Mouse (Mus musculus): ENCODE measurements around the gene Lgr6. TPM values are rescaled to one million over a fixed set of nuclear protein-coding genes. Genes with fewer than 3 reads are reported as not detected.

The Lgr6 gene
- polyA plus RNA-seq, 1 experiment, result 21.2 TPM

- no peak overlapping the region for H3K27ac ChIP-seq (replicated peaks; ENCODE audit: low read depth, low read length)
- H3K4me1 ChIP-seq (ENCODE audit: control insufficient read depth, insufficient read depth, insufficient read length, low read length), result no peaks in the 10 kb centered on the region; the same call in 1 of the 2 replicates
- no peak overlapping the region for H3K4me3 ChIP-seq (ENCODE audit: insufficient read depth, low read depth, low read length)
Measured at GRCm38 (mm10) chr1:134996471-134996870, 108.6 kb downstream of the Lgr6 start.

- H3K4me1 ChIP-seq (ENCODE audit: control insufficient read depth, insufficient read depth, insufficient read length, low read length), result no peaks in the 10 kb centered on the region; the same call in 1 of the 2 replicates
- no peak overlapping the region for H3K27ac ChIP-seq (replicated peaks; ENCODE audit: low read depth, low read length)
- H3K4me3 ChIP-seq (ENCODE audit: insufficient read depth, low read depth, low read length), result no peak overlapping the region
Measured at GRCm38 (mm10) chr1:134995954-134996353, 109.1 kb downstream of the Lgr6 start.

GRCm38 (mm10) chr1:134995437-134995836 is 109.6 kb downstream of the Lgr6 start:
- Histone ChIP-seq H3K4me3 (ENCODE audit: insufficient read depth, low read depth, low read length) (no peak overlapping the region), H3K27ac (replicated peaks; ENCODE audit: low read depth, low read length) (no peak overlapping the region), H3K4me1 (ENCODE audit: control insufficient read depth, insufficient read depth, insufficient read length, low read length) (no peaks in the 10 kb centered on the region; the same call in 1 of the 2 replicates)

- no peak overlapping the region for H3K4me3 ChIP-seq (ENCODE audit: insufficient read depth, low read depth, low read length)
- H3K27ac ChIP-seq (replicated peaks; ENCODE audit: low read depth, low read length), result no peak overlapping the region
Measured at GRCm38 (mm10) chr1:134994739-134995138, 110.3 kb downstream of the Lgr6 start.

GRCm38 (mm10) chr1:134992046-134992645 is 112.9 kb downstream of the Lgr6 start:
- Histone ChIP-seq H3K4me3 (ENCODE audit: insufficient read depth, low read depth, low read length) (no peak overlapping the region), H3K4me1 (ENCODE audit: control insufficient read depth, insufficient read depth, insufficient read length, low read length) (no peaks in the 10 kb centered on the region; the same call in 1 of the 2 replicates), H3K27ac (replicated peaks; ENCODE audit: low read depth, low read length) (no peak overlapping the region)

More at GRCm38 (mm10) chr1:134994739-134995138, 110.3 kb downstream of the Lgr6 start:
- no peaks in the 10 kb centered on the region; the same call in 1 of the 2 replicates for H3K4me1 ChIP-seq (ENCODE audit: control insufficient read depth, insufficient read depth, insufficient read length, low read length)

GRCm38 (mm10) chr1:134989372-134989771 is 115.7 kb downstream of the Lgr6 start:
- no peaks in the 10 kb centered on the region for H3K4me1 ChIP-seq (ENCODE audit: control insufficient read depth, insufficient read depth, insufficient read length, low read length)
- H3K4me3 ChIP-seq (ENCODE audit: insufficient read depth, low read depth, low read length), result no peak overlapping the region
- peak overlapping the region; percentile 69 for H3K27ac ChIP-seq (replicated peaks; ENCODE audit: low read depth, low read length)

- no peaks in the 10 kb centered on the region for H3K4me1 ChIP-seq (ENCODE audit: control insufficient read depth, insufficient read depth, insufficient read length, low read length)
- H3K4me3 ChIP-seq (ENCODE audit: insufficient read depth, low read depth, low read length), result peak overlapping the region; percentile 32
- no peak overlapping the region for H3K27ac ChIP-seq (replicated peaks; ENCODE audit: low read depth, low read length)
Measured at GRCm38 (mm10) chr1:134987962-134988341, 117.1 kb downstream of the Lgr6 start.

- Histone ChIP-seq H3K4me3 (ENCODE audit: insufficient read depth, low read depth, low read length) (peak overlapping the region; percentile 32), H3K27ac (replicated peaks; ENCODE audit: low read depth, low read length) (no peak overlapping the region), H3K4me1 (ENCODE audit: control insufficient read depth, insufficient read depth, insufficient read length, low read length) (no peaks in the 10 kb centered on the region)
Measured at GRCm38 (mm10) chr1:134987173-134987961, 117.7 kb downstream of the Lgr6 start.

- H3K4me1 ChIP-seq (ENCODE audit: control insufficient read depth, insufficient read depth, insufficient read length, low read length), result no peaks in the 10 kb centered on the region
- no peak overlapping the region for H3K27ac ChIP-seq (replicated peaks; ENCODE audit: low read depth, low read length)
- H3K4me3 ChIP-seq (ENCODE audit: insufficient read depth, low read depth, low read length), result no peak overlapping the region
Measured at GRCm38 (mm10) chr1:134972920-134973319, 132.2 kb downstream of the Lgr6 start.

GRCm38 (mm10) chr1:134965430-134965829 is 139.6 kb downstream of the Lgr6 start:
- Histone ChIP-seq H3K27ac (replicated peaks; ENCODE audit: low read depth, low read length) (no peak overlapping the region), H3K4me3 (ENCODE audit: insufficient read depth, low read depth, low read length) (no peak overlapping the region), H3K4me1 (ENCODE audit: control insufficient read depth, insufficient read depth, insufficient read length, low read length) (no peaks in the 10 kb centered on the region)

- peak overlapping the region; percentile 87 for H3K4me3 ChIP-seq (ENCODE audit: insufficient read depth, low read depth, low read length)
- H3K4me1 ChIP-seq (ENCODE audit: control insufficient read depth, insufficient read depth, insufficient read length, low read length), result no peaks in the 10 kb centered on the region
- H3K27ac ChIP-seq (replicated peaks; ENCODE audit: low read depth, low read length), result no peak overlapping the region
Measured at GRCm38 (mm10) chr1:134962821-134963220, 142.3 kb downstream of the Lgr6 start.

GRCm38 (mm10) chr1:134962053-134962803 is 142.8 kb downstream of the Lgr6 start, which contains the start of gene Ube2t:
Gene Ube2t (plus strand): TSS chr1:134962565.
- Histone ChIP-seq H3K4me3 (ENCODE audit: insufficient read depth, low read depth, low read length) (peak within 1 kb of the TSS; percentile 87), H3K27ac (replicated peaks; ENCODE audit: low read depth, low read length) (no peak within 1 kb of the TSS), H3K4me1 (ENCODE audit: control insufficient read depth, insufficient read depth, insufficient read length, low read length) (no peaks in the 10 kb centered on the region)

GRCm38 (mm10) chr1:134960634-134961033 is 144.4 kb downstream of the Lgr6 start:
- H3K4me3 ChIP-seq (ENCODE audit: insufficient read depth, low read depth, low read length), result no peak overlapping the region
- H3K27ac ChIP-seq (replicated peaks; ENCODE audit: low read depth, low read length), result no peak overlapping the region
- no peaks in the 10 kb centered on the region for H3K4me1 ChIP-seq (ENCODE audit: control insufficient read depth, insufficient read depth, insufficient read length, low read length)

- Histone ChIP-seq H3K4me1 (ENCODE audit: control insufficient read depth, insufficient read depth, insufficient read length, low read length) (no peaks in the 10 kb centered on the region), H3K27ac (replicated peaks; ENCODE audit: low read depth, low read length) (peak within 1 kb of the TSS; percentile 48; the same call in 1 of the 2 replicates), H3K4me3 (ENCODE audit: insufficient read depth, low read depth, low read length) (peak within 1 kb of the TSS; percentile 82)
Measured at GRCm38 (mm10) chr1:134955637-134956176, 149.4 kb downstream of the Lgr6 start, which contains the start of gene Ppp1r12b. Gene Ppp1r12b (minus strand): TSS chr1:134955942.

All from brown adipose tissue, adult 24 weeks (tissue).